Mouse (Mus musculus): Measurements from ENCODE around the gene Plac1. TPM values are rescaled to one million over a fixed set of nuclear protein-coding genes. Genes with fewer than 3 reads are reported as not detected.
A peak's percentile ranks its signal among the peaks of the same experiment; 100 is the strongest.

Plac1 gene
- polyA plus RNA-seq, 1 experiment from 2014 or later = 10.2 TPM

GRCm38 (mm10) chrX:53126492-53127033 lies 113.3 kb downstream of the Plac1 start:
- peak overlapping the region; percentile 83 for H3K27ac ChIP-seq
- H3K36me3 ChIP-seq = no peaks in the 10 kb centered on the region
- H3K9me3 ChIP-seq (replicated peaks) = no peaks in the 10 kb centered on the region
- 71% methylated on average over 6 of the region's 6 CpGs for whole genome bisulfite sequencing
- H3K4me1 ChIP-seq = peaks cover 27% of the 10 kb centered on the region
- no peak overlapping the region for H3K4me3 ChIP-seq
- peaks cover 45% of the 10 kb centered on the region for H3K27me3 ChIP-seq (ENCODE audit: low read depth, poor library complexity, severe bottlenecking)
- peak; percentile 33 for DNase-seq (ENCODE audit: low spot score)

- Histone ChIP-seq H3K9me3 (replicated peaks) (no peaks in the 10 kb centered on the region), H3K27me3 (ENCODE audit: low read depth, poor library complexity, severe bottlenecking) (peaks cover 47% of the 10 kb centered on the region), H3K27ac (peak overlapping the region; percentile 83), H3K4me3 (no peak overlapping the region), H3K36me3 (no peaks in the 10 kb centered on the region), H3K4me1 (peaks cover 27% of the 10 kb centered on the region)
- DNase-seq (ENCODE audit: low spot score) = peak; percentile 68
- WGBS = 21% methylated on average over 3 of the region's 3 CpGs
Measured at GRCm38 (mm10) chrX:53125838-53126467, 114.0 kb downstream of the Plac1 start.

- H3K4me1 ChIP-seq = peaks cover 20% of the 10 kb centered on the region
- no peaks in the 10 kb centered on the region for H3K36me3 ChIP-seq
- no peak overlapping the region for H3K4me3 ChIP-seq
- peaks cover 53% of the 10 kb centered on the region for H3K27me3 ChIP-seq (ENCODE audit: low read depth, poor library complexity, severe bottlenecking)
- WGBS = 83% methylated on average over 1 of the region's 1 CpGs
- H3K9me3 ChIP-seq (replicated peaks) = no peaks in the 10 kb centered on the region
- DNase-seq (ENCODE audit: low spot score) = no peak
- no peak overlapping the region for H3K27ac ChIP-seq
Measured at GRCm38 (mm10) chrX:53123562-53123961, 116.3 kb downstream of the Plac1 start.

GRCm38 (mm10) chrX:53118631-53119030 lies 121.3 kb downstream of the Plac1 start:
- Histone ChIP-seq H3K36me3 (no peaks in the 10 kb centered on the region), H3K27me3 (ENCODE audit: low read depth, poor library complexity, severe bottlenecking) (peaks cover 64% of the 10 kb centered on the region), H3K27ac (no peak overlapping the region), H3K4me3 (no peak overlapping the region), H3K9me3 (replicated peaks) (no peaks in the 10 kb centered on the region), H3K4me1 (peaks cover 21% of the 10 kb centered on the region)
- 80% methylated on average over 6 of the region's 6 CpGs for whole genome bisulfite sequencing
- no peak for DNase-seq (ENCODE audit: low spot score)

- no peak overlapping the region for H3K27ac ChIP-seq
- H3K4me1 ChIP-seq = peaks cover 21% of the 10 kb centered on the region
- no peaks in the 10 kb centered on the region for H3K36me3 ChIP-seq
- H3K4me3 ChIP-seq = no peak overlapping the region
- no peaks in the 10 kb centered on the region for H3K9me3 ChIP-seq (replicated peaks)
- DNase-seq (ENCODE audit: low spot score) = no peak
- H3K27me3 ChIP-seq (ENCODE audit: low read depth, poor library complexity, severe bottlenecking) = peaks cover 65% of the 10 kb centered on the region
Measured at GRCm38 (mm10) chrX:53118019-53118418, 121.9 kb downstream of the Plac1 start.

GRCm38 (mm10) chrX:53114994-53115393 lies 124.9 kb downstream of the Plac1 start:
- Histone ChIP-seq H3K4me1 (peaks cover 21% of the 10 kb centered on the region), H3K27ac (peak overlapping the region; percentile 68; the same call in 1 of the 2 replicates), H3K36me3 (no peaks in the 10 kb centered on the region), H3K9me3 (replicated peaks) (no peaks in the 10 kb centered on the region), H3K4me3 (no peak overlapping the region), H3K27me3 (ENCODE audit: low read depth, poor library complexity, severe bottlenecking) (peaks cover 55% of the 10 kb centered on the region)
- WGBS = 69% methylated on average over 7 of the region's 7 CpGs
- DNase-seq (ENCODE audit: low spot score) = peak; percentile 30

GRCm38 (mm10) chrX:53110142-53110541 lies 129.8 kb downstream of the Plac1 start:
- 90% methylated on average over 4 of the region's 4 CpGs for WGBS
- Histone ChIP-seq H3K27ac (no peak overlapping the region), H3K27me3 (ENCODE audit: low read depth, poor library complexity, severe bottlenecking) (peaks cover 23% of the 10 kb centered on the region), H3K36me3 (no peaks in the 10 kb centered on the region), H3K4me3 (no peak overlapping the region), H3K9me3 (replicated peaks) (no peaks in the 10 kb centered on the region), H3K4me1 (peaks cover 12% of the 10 kb centered on the region)
- DNase-seq (ENCODE audit: low spot score) = no peak

GRCm38 (mm10) chrX:53107127-53107526 lies 132.8 kb downstream of the Plac1 start:
- Histone ChIP-seq H3K4me1 (no peaks in the 10 kb centered on the region), H3K27ac (no peak overlapping the region), H3K9me3 (replicated peaks) (no peaks in the 10 kb centered on the region), H3K27me3 (ENCODE audit: low read depth, poor library complexity, severe bottlenecking) (peaks cover 6% of the 10 kb centered on the region), H3K36me3 (no peaks in the 10 kb centered on the region), H3K4me3 (no peak overlapping the region)
- WGBS = 94% methylated on average over 2 of the region's 2 CpGs
- no peak for DNase-seq (ENCODE audit: low spot score)

GRCm38 (mm10) chrX:53101165-53101564 lies 138.7 kb downstream of the Plac1 start:
- H3K4me1 ChIP-seq = peaks cover 6% of the 10 kb centered on the region; the same call in 1 of the 2 replicates
- 77% methylated on average over 2 of the region's 2 CpGs for WGBS
- H3K27me3 ChIP-seq (ENCODE audit: low read depth, poor library complexity, severe bottlenecking) = no peaks in the 10 kb centered on the region
- H3K4me3 ChIP-seq = no peak overlapping the region
- H3K9me3 ChIP-seq (replicated peaks) = no peaks in the 10 kb centered on the region
- no peak overlapping the region for H3K27ac ChIP-seq
- H3K36me3 ChIP-seq = no peaks in the 10 kb centered on the region
- DNase-seq (ENCODE audit: low spot score) = no peak

- peaks cover 6% of the 10 kb centered on the region; the same call in 1 of the 2 replicates for H3K4me1 ChIP-seq
- WGBS = 66% methylated on average over 7 of the region's 7 CpGs
Measured at GRCm38 (mm10) chrX:53099951-53100350, 140.0 kb downstream of the Plac1 start.

GRCm38 (mm10) chrX:53099266-53099665 lies 140.6 kb downstream of the Plac1 start:
- WGBS = 79% methylated on average over 3 of the region's 3 CpGs
- Histone ChIP-seq H3K9me3 (replicated peaks) (no peaks in the 10 kb centered on the region), H3K27me3 (ENCODE audit: low read depth, poor library complexity, severe bottlenecking) (no peaks in the 10 kb centered on the region), H3K4me1 (peaks cover 6% of the 10 kb centered on the region; the same call in 1 of the 2 replicates), H3K27ac (no peak overlapping the region), H3K36me3 (no peaks in the 10 kb centered on the region), H3K4me3 (no peak overlapping the region)
- DNase-seq (ENCODE audit: low spot score) = no peak

More at GRCm38 (mm10) chrX:53099951-53100350, 140.0 kb downstream of the Plac1 start:
- Histone ChIP-seq H3K27ac (no peak overlapping the region), H3K27me3 (ENCODE audit: low read depth, poor library complexity, severe bottlenecking) (no peaks in the 10 kb centered on the region), H3K36me3 (no peaks in the 10 kb centered on the region), H3K9me3 (replicated peaks) (no peaks in the 10 kb centered on the region), H3K4me3 (no peak overlapping the region)
- DNase-seq (ENCODE audit: low spot score) = no peak

- no peak overlapping the region for H3K27ac ChIP-seq
- WGBS = 62% methylated on average over 4 of the region's 4 CpGs
Measured at GRCm38 (mm10) chrX:53098293-53098692, 141.6 kb downstream of the Plac1 start.

GRCm38 (mm10) chrX:53097786-53098185 lies 142.1 kb downstream of the Plac1 start:
- Histone ChIP-seq H3K9me3 (replicated peaks) (no peaks in the 10 kb centered on the region), H3K4me1 (peaks cover 6% of the 10 kb centered on the region; the same call in 1 of the 2 replicates), H3K4me3 (no peak overlapping the region), H3K27me3 (ENCODE audit: low read depth, poor library complexity, severe bottlenecking) (no peaks in the 10 kb centered on the region), H3K27ac (no peak overlapping the region), H3K36me3 (no peaks in the 10 kb centered on the region)
- WGBS = 69% methylated on average over 4 of the region's 4 CpGs
- no peak for DNase-seq (ENCODE audit: low spot score)

More at GRCm38 (mm10) chrX:53098293-53098692, 141.6 kb downstream of the Plac1 start:
- no peaks in the 10 kb centered on the region for H3K9me3 ChIP-seq (replicated peaks)
- no peak overlapping the region for H3K4me3 ChIP-seq
- peaks cover 6% of the 10 kb centered on the region; the same call in 1 of the 2 replicates for H3K4me1 ChIP-seq
- no peaks in the 10 kb centered on the region for H3K36me3 ChIP-seq
- no peaks in the 10 kb centered on the region for H3K27me3 ChIP-seq (ENCODE audit: low read depth, poor library complexity, severe bottlenecking)
- DNase-seq (ENCODE audit: low spot score) = no peak
